Mouse (Mus musculus): ENCODE results near the gene Krt33b. TPM values are rescaled to one million over a fixed set of nuclear protein-coding genes. Genes with fewer than 3 reads are reported as not detected.
A peak's percentile ranks its signal among the peaks of the same experiment; 100 is the strongest.

The Krt33b gene
- not detected in 2 replicates for polyA plus RNA-seq (2015; fragmentation: Nextera tagmentation; extraction: Ambion mirVana)

DNA sequence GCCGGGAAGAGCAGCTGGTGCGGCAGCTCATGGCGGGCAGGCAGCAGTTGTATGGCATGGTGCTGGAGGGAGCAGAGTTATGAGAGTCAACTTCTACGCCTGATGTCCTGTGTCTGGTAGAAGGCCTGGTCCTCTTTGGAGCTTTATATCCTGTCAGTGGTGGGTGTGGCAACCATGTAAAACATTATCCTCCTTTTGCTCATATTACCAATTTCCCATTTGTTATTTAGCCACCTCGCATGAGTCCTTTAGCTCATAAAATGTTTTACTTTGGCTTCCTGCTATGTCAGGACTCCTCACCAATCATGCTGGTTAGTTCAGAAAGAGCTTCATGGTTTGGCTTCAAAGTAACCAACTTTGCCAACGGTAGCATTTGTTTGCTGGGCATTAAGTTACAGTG lies at the start of gene Krt33b:
TSS of gene Krt33b (minus strand) at position 101 of the 400 bp plus-strand sequence.
- no peak within 1 kb of the TSS for H3K27ac ChIP-seq (ENCODE audit: low read length)
- no peak within 1 kb of the TSS for H3K4me3 ChIP-seq (ENCODE audit: low read length)
- no peak for ATAC-seq
- H3K9ac ChIP-seq (ENCODE audit: low read depth, low read length), result no peak within 1 kb of the TSS
- no peaks in the 10 kb centered on the region for H3K9me3 ChIP-seq (ENCODE audit: control insufficient read depth, low read length)
- H3K36me3 ChIP-seq (ENCODE audit: control insufficient read depth, insufficient read depth, low read length), result no peaks in the 10 kb centered on the region
- no peak within 1 kb of the TSS for H3K4me2 ChIP-seq (ENCODE audit: low read depth, low read length)
- H3K27me3 ChIP-seq (replicated peaks; ENCODE audit: control insufficient read depth, insufficient read depth, low read length), result no peaks in the 10 kb centered on the region
- WGBS, result 88% methylated on average over 6 of the region's 6 CpGs
- H3K4me1 ChIP-seq (ENCODE audit: control insufficient read depth, insufficient read depth, low read length), result no peaks in the 10 kb centered on the region; the same call in 1 of the 2 replicates

DNA sequence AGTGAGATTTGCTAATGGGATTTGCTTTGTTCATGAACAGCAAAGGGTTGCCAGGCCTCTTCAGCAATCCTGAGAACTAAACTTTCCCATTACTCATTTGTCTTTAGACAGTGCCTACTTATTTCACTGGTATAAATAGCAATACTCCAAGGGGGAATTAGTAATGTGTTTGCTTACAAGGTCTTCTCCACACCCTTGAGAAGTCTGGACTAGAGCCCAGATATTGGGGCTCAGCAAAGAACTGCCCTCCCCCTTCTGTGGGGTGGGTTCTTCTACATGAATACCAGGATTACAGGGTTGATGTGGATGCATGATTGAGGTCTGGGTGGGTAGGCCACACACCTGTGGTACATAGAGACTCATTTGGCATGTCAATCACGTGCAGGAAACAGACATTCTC lies 44.2 kb upstream of the Krt33b start:
- 76% methylated on average over 1 of the region's 1 CpGs for WGBS
- no peaks in the 10 kb centered on the region for H3K27me3 ChIP-seq (replicated peaks; ENCODE audit: control insufficient read depth, insufficient read depth, low read length)
- H3K9me3 ChIP-seq (ENCODE audit: control insufficient read depth, low read length), result no peaks in the 10 kb centered on the region
- H3K9ac ChIP-seq (ENCODE audit: low read depth, low read length), result no peak overlapping the region
- no peak overlapping the region for H3K4me3 ChIP-seq (ENCODE audit: low read length)
- H3K4me1 ChIP-seq (ENCODE audit: control insufficient read depth, insufficient read depth, low read length), result no peaks in the 10 kb centered on the region
- H3K27ac ChIP-seq (ENCODE audit: low read length), result no peak overlapping the region
- H3K36me3 ChIP-seq (ENCODE audit: control insufficient read depth, insufficient read depth, low read length), result no peaks in the 10 kb centered on the region
- no peak for ATAC-seq
- no peak overlapping the region for H3K4me2 ChIP-seq (ENCODE audit: low read depth, low read length)

DNA sequence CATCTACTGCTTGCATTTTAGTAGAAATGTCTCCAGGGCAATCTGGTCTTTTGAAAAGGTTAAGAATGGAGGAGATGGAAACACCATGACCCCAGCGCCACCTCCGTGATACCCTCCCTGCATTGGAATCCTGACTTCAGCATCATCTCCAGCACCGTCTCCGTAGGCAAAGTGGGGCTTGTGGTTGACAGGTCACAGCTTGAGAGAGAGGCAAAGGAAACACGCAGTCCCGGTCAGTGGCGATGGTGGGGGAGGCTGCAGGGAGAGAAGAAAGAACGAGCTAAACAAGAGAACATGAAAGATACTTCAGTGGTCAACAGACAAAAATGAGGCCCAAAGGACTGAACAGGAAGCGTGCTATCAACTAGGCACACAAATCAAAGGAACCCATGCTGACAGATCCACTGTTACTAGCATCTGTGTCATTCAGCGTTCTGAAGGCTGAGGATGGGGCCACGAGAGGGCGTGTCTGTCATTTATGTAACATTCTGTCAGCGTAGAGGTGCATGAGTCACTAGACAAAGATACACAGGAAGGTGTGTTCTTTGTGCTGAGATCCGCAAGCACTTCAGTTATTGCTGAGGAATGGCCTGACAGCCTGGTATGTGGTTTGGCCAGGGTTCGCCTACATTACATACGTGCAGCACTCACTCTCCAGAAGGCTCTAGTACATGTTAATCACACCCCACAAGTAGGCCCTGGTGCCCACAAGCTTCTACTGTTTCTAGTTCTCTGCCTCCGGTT lies 37.8 kb upstream of the Krt33b start:
- H3K4me2 ChIP-seq (ENCODE audit: low read depth, low read length), result no peak overlapping the region
- no peaks in the 10 kb centered on the region for H3K36me3 ChIP-seq (ENCODE audit: control insufficient read depth, insufficient read depth, low read length)
- peak; percentile 81 for ATAC-seq
- no peaks in the 10 kb centered on the region for H3K27me3 ChIP-seq (replicated peaks; ENCODE audit: control insufficient read depth, insufficient read depth, low read length)
- no peak overlapping the region for H3K4me3 ChIP-seq (ENCODE audit: low read length)
- 66% methylated on average over 17 of the region's 17 CpGs for WGBS
- H3K27ac ChIP-seq (ENCODE audit: low read length), result no peak overlapping the region
- H3K9ac ChIP-seq (ENCODE audit: low read depth, low read length), result no peak overlapping the region
- H3K4me1 ChIP-seq (ENCODE audit: control insufficient read depth, insufficient read depth, low read length), result peaks cover 6% of the 10 kb centered on the region; the same call in 1 of the 2 replicates
- no peaks in the 10 kb centered on the region for H3K9me3 ChIP-seq (ENCODE audit: control insufficient read depth, low read length)

DNA sequence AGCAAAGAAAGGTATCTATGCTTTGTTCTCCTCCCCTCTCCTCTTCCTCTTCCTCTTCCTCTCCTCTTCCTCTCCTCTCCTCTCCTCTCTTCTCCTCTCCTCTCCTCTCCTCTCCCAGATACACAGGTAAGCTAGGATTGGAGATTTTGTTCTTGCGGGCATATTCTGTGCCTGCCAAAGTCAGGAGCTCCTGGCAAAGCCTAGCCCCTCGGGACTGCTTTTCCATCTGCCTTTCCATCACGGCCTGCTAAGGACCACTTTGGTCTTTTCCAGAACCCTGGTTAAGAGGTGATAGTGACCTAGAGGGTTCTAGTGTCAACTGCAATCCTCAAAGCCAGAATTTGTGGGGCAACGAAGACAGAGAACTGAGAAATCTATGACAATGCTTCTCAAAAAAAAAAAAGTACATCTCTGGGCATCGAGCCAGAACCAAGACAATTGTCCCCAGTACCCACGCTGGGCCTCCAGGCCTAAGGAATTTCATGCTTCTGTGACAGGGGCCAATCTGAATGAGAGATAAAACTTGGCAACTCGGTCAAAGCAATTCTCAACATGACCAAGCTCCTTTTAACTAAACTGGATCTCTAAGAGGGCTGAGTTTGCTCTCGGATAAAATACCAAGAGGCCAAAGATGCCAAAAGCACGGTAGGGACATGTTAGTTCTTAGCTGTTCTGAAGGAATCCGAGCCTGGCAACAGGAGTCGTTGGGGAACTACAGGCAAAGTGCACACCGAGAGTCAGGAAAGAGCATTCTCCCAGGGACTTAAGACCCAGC lies 36.8 kb upstream of the Krt33b start:
- H3K4me3 ChIP-seq (ENCODE audit: low read length), result no peak overlapping the region
- no peak overlapping the region for H3K27ac ChIP-seq (ENCODE audit: low read length)
- no peaks in the 10 kb centered on the region for H3K9me3 ChIP-seq (ENCODE audit: control insufficient read depth, low read length)
- no peak overlapping the region for H3K4me2 ChIP-seq (ENCODE audit: low read depth, low read length)
- no peaks in the 10 kb centered on the region for H3K27me3 ChIP-seq (replicated peaks; ENCODE audit: control insufficient read depth, insufficient read depth, low read length)
- no peak for ATAC-seq
- 72% methylated on average over 12 of the region's 12 CpGs for whole genome bisulfite sequencing
- no peak overlapping the region for H3K9ac ChIP-seq (ENCODE audit: low read depth, low read length)
- H3K4me1 ChIP-seq (ENCODE audit: control insufficient read depth, insufficient read depth, low read length), result peaks cover 6% of the 10 kb centered on the region; the same call in 1 of the 2 replicates
- no peaks in the 10 kb centered on the region for H3K36me3 ChIP-seq (ENCODE audit: control insufficient read depth, insufficient read depth, low read length)

DNA sequence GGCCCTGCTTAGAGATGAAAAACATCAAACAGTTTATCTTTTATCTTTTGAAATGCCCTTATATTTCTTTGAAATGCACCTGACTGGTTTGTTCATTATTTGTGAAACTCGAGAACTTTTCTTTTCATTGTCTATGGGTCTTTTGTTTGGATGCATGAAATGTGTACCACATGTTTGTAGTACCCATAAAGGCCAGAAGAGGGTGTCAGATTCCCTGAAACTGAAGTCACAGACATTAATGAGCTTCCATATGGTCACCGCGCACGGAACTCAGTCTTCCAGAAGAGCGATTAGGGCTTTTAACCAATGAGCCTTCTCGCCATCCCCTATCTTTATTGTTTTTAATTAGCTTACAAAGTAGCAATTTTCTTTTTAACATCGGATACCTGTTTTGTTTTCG lies 29.2 kb upstream of the Krt33b start:
- H3K4me2 ChIP-seq (ENCODE audit: low read depth, low read length), result no peak overlapping the region
- 76% methylated on average over 8 of the region's 8 CpGs for WGBS
- H3K36me3 ChIP-seq (ENCODE audit: control insufficient read depth, insufficient read depth, low read length), result no peaks in the 10 kb centered on the region
- no peak overlapping the region for H3K27ac ChIP-seq (ENCODE audit: low read length)
- no peak overlapping the region for H3K4me3 ChIP-seq (ENCODE audit: low read length)
- ATAC-seq, result no peak
- H3K27me3 ChIP-seq (replicated peaks; ENCODE audit: control insufficient read depth, insufficient read depth, low read length), result no peaks in the 10 kb centered on the region
- no peak overlapping the region for H3K9ac ChIP-seq (ENCODE audit: low read depth, low read length)
- no peaks in the 10 kb centered on the region for H3K9me3 ChIP-seq (ENCODE audit: control insufficient read depth, low read length)
- H3K4me1 ChIP-seq (ENCODE audit: control insufficient read depth, insufficient read depth, low read length), result no peaks in the 10 kb centered on the region

DNA sequence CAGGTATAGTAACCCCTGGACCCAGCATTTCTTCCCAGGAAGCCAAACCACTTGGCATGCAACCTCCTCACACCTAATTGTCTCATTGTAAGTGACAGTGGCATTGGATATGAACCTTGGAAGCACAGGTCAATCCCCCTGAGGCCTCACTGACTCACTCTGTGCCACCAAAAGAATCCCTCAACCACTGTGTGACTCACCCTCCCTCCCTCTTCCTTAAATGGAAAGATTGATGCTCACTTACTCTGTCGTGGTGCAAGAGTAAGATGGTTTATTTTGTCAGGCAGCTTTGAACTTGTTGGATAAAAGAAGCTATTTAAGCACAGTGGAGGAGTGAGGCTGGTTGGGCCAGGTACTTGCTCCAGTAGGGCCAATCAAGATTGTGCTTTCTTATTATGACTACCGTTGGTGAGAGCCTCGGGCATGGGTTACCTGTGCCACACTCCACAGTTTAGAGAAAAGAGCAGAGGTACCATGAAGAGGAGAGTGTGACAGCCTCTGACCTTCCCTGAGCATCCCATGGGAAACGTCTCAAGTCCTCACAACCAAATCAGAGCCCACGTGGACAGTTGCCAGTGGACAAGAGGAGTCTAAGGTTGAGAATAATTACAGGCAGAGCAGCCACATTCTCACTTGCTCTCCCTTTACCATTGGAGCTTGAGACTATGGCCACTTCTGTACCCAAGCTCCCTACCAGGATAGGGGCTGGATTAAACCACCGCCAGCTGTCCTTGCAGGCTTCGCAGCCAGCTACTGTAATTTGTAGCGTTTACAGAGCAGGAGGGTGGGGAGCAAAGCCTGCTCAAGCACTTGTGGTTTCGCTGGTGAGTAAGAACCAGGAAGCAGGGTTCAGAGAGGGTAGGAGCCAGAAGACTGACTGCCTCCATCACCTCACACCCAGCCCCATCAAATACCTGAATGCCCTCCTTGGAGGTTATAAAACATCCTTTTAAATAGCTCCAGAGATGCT lies 26.3 kb upstream of the Krt33b start:
- no peaks in the 10 kb centered on the region for H3K36me3 ChIP-seq (ENCODE audit: control insufficient read depth, insufficient read depth, low read length)
- H3K4me1 ChIP-seq (ENCODE audit: control insufficient read depth, insufficient read depth, low read length), result no peaks in the 10 kb centered on the region
- ATAC-seq, result no peak
- H3K9ac ChIP-seq (ENCODE audit: low read depth, low read length), result no peak overlapping the region
- WGBS, result 66% methylated on average over 9 of the region's 9 CpGs
- no peak overlapping the region for H3K4me3 ChIP-seq (ENCODE audit: low read length)
- no peak overlapping the region for H3K27ac ChIP-seq (ENCODE audit: low read length)
- H3K9me3 ChIP-seq (ENCODE audit: control insufficient read depth, low read length), result no peaks in the 10 kb centered on the region
- no peaks in the 10 kb centered on the region for H3K27me3 ChIP-seq (replicated peaks; ENCODE audit: control insufficient read depth, insufficient read depth, low read length)
- H3K4me2 ChIP-seq (ENCODE audit: low read depth, low read length), result no peak overlapping the region

DNA sequence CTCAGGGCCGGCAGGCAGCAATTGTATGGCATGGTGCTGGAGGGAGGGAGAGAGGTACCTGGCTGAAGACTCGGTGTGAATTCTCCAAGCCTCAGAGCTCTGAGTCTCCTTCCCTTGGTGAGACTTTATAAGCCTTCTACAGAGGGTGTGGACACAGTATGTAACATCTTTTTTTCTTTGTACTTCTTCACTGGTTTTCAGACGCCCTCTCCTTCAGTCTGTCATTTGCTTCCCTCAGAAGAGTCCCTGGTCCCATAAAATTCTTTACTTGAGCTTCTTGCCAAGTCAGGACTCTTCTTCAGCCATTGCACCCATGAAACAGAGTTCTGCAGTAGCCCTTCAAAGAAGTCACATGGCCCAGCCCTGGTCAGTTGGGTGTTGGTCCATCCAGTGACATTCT lies 20.8 kb upstream of the Krt33b start, which contains the start of gene Krt31:
TSS of gene Krt31 (minus strand) at position 101 of the 400 bp plus-strand sequence.
- Histone ChIP-seq H3K9me3 (ENCODE audit: control insufficient read depth, low read length) (no peaks in the 10 kb centered on the region), H3K9ac (ENCODE audit: low read depth, low read length) (no peak within 1 kb of the TSS), H3K36me3 (ENCODE audit: control insufficient read depth, insufficient read depth, low read length) (no peaks in the 10 kb centered on the region), H3K4me1 (ENCODE audit: control insufficient read depth, insufficient read depth, low read length) (no peaks in the 10 kb centered on the region), H3K27me3 (replicated peaks; ENCODE audit: control insufficient read depth, insufficient read depth, low read length) (no peaks in the 10 kb centered on the region), H3K4me2 (ENCODE audit: low read depth, low read length) (no peak within 1 kb of the TSS), H3K27ac (ENCODE audit: low read length) (no peak within 1 kb of the TSS), H3K4me3 (ENCODE audit: low read length) (no peak within 1 kb of the TSS)
- WGBS, result 81% methylated on average over 3 of the region's 3 CpGs
- no peak for ATAC-seq

DNA sequence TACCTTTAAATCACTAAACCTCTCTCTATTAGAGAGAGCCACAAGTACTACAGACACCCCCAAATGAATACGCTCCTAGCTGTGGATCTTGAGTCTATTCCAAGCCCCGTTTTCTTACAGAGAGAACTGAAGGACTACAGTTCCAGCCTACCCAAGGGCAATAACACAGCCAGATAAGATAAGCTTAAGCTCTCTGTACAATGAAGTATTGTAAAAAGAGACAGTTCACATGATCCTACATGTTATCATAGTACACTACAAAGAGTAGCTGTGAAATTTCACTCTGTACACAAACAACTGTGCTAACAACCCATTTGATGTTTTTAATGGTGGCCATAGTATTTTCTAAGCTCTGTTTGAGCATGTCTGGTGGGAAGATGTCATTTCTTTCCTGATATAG lies 17.5 kb upstream of the Krt33b start:
- Histone ChIP-seq H3K4me2 (ENCODE audit: low read depth, low read length) (no peak overlapping the region), H3K4me3 (ENCODE audit: low read length) (no peak overlapping the region), H3K4me1 (ENCODE audit: control insufficient read depth, insufficient read depth, low read length) (no peaks in the 10 kb centered on the region), H3K27me3 (replicated peaks; ENCODE audit: control insufficient read depth, insufficient read depth, low read length) (no peaks in the 10 kb centered on the region), H3K9me3 (ENCODE audit: control insufficient read depth, low read length) (no peaks in the 10 kb centered on the region), H3K36me3 (ENCODE audit: control insufficient read depth, insufficient read depth, low read length) (no peaks in the 10 kb centered on the region), H3K9ac (ENCODE audit: low read depth, low read length) (no peak overlapping the region), H3K27ac (ENCODE audit: low read length) (no peak overlapping the region)
- ATAC-seq, result peak; percentile 90
- WGBS, result 53% methylated on average over 2 of the region's 2 CpGs

All from intestine, embryonic 16.5 days (tissue).